Mouse (Mus musculus) stomach, postnatal 0 days (tissue): ENCODE measurements around the gene Dnah11.

Source experiments
- CTCF ChIP-seq: IDR thresholded peaks from 2 replicates; pipeline ENCODE4 v1.5.1; 2016; ENCODE audit warnings: antibody characterized with exemption, low read depth, mild to moderate bottlenecking, moderate library complexity
- EP300 ChIP-seq: optimal IDR thresholded peaks from 2 replicates; pipeline ENCODE3; 2016; ENCODE audit warnings: antibody characterized with exemption

GRCm38 (mm10) chr12:117872265-117872664 lies 326.6 kb downstream of the Dnah11 start:
- TF ChIP-seq CTCF (no peak), EP300 (no peak)
